Mouse (Mus musculus) left cerebral cortex, adult 6 months (tissue): ENCODE results near the gene Tatdn2. TPM values are rescaled to one million over a fixed set of nuclear protein-coding genes. Genes with fewer than 3 reads are reported as not detected.

Source experiments
- long read RNA-seq, 2 experiments: library from polyadenylated mRNA; unstranded; transcript quantifications; one replicate each; pipeline ENCODE4 v2.0.0; 2019 to 2020
- polyA plus RNA-seq: library from polyadenylated mRNA; unstranded; fragments of <200 nt; fragmentation: Nextera tagmentation; gene quantifications from 2 replicates; pipeline ENCODE4 v1.2.3, GENCODE M21; 2021

The Tatdn2 gene
- 1.1 and 1.4 TPM in 2 replicates for polyA plus RNA-seq
- long read RNA-seq, experiment 1, partial matches to known transcripts = 1 of 1 reads
- long read RNA-seq, experiment 1, other reads (novel, unspliced or antisense) = 0 of 1 reads
- long read RNA-seq, experiment 2 = 0 reads

DNA sequence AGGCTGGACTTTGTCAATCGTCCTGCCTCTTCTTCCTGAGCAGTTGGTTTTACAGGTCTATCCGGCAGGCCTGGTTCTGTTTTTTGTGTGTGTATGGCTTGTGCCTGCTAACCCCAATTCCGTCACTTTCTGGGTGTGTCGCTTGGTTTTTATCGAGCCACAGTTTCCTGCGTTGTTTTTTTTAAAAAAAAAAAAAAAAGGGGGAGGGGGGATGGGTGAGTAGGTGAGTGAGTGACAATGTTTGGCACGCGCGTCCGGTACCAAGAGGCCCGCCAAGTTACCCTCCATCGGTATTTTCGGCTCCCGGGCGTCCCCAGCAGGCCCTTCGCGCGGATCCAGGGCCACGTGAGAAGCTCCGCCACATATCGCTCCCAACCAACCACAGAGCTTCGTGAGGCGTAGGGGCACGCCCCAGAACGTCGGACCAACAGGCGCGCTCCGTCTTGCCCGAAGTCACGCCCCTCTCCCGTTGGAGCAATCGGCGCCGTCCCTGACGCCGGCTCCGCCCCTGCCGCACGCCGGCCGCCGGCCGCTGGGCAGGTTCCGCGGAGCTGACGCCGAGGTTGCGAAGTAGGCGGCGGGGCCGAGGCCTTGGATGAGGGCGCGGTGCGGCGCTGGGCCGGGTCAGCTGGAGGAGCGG is at the start of gene Tatdn2:
Gene Tatdn2 (plus strand): TSS at position 469 of the 640 bp plus-strand sequence.

DNA sequence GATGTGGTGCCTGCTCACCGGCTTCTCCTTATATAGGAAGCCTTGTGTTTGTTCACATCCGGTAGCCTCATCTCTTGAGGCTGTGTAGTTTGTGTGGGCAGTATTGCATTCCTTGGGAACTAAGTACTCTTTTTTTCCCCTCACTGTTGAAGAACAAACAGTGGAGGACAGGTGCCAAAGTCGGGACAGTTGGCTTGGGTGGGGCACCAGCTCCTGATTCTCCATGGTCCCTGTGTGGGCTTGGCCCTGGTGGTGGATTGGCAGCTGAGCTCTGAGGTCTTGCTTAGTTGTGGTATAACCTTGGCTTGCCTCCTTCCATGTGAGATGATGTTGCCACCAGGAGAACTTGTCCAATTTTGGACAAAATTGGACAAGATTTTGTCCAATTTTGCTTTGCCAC is 23.0 kb downstream of the Tatdn2 start, which contains the start of gene Ghrl:
Gene Ghrl (minus strand): TSS at position 3 of the 400 bp plus-strand sequence.

DNA sequence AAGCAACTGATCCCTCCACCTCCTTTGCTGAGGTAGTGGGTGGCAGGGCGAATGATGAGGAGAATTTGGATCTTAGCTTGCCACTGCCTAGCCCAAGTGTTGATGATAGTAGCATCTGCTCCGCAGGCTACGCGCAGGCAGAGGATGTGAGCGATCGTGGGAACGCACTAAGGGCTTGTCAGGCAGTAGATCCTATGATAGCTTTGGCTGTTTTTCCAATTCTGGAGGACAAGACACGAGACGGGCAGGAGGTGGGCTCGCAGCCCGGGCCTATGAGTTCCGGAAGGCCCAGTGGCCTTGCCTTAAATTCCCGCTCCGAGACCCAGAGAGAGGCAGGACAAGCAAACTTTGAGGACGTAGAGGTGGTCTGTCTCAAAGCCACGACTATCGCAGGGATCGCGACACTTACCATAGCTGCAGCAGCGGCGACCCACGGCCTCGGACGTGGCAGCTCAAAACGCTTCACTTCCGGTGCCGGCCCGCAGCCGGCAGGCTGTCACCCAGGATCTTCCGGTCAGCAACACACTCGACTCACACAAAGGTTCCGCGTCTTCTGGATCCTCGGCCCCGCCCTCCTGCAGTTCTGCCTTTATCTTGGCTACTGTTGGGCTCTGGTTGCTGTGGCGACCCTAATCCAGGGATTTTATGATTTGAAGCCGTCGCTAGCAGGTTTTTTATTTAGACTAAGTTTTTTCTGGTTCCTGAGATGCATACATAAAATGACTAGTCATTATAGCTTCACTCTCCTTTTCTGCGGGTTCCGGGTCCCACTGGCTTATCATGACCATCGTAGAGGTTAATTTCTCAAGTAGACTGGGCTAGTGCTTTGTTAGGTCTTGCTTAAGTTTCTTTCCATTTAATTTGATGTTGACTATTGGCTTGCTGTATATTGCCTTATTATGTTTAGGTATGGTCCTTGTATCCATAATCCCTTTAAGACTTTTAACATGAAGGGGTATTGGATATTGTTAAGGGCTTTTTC is 43.7 kb downstream of the Tatdn2 start, which contains the start of gene Sec13:
Gene Sec13 (minus strand): TSS at position 508 of the 982 bp plus-strand sequence.

Other genes with a start within 250 kb of the Tatdn2 start
- gene Il17re, start 238.6 kb upstream of the Tatdn2 start, polyA plus RNA-seq = 0.17 and 0.43 TPM in 2 replicates
- gene Il17rc, start 225.6 kb upstream of the Tatdn2 start, polyA plus RNA-seq = 5.2 and 6.6 TPM in 2 replicates
- 78.3 and 85.0 TPM in 2 replicates for gene Creld1, start 213.8 kb upstream of the Tatdn2 start, polyA plus RNA-seq
- 18.0 and 26.8 TPM in 2 replicates for gene Prrt3, start 195.1 kb upstream of the Tatdn2 start, polyA plus RNA-seq
- 84.7 and 101 TPM in 2 replicates for gene Emc3, start 165.4 kb upstream of the Tatdn2 start, polyA plus RNA-seq
- gene Fancd2, start 165.4 kb upstream of the Tatdn2 start, polyA plus RNA-seq = 3.6 and 4.7 TPM in 2 replicates
- gene Fancd2os, start 96.3 kb upstream of the Tatdn2 start, polyA plus RNA-seq = 0.27 and 0.33 TPM in 2 replicates
- 287 and 297 TPM in 2 replicates for gene Brk1, start 92.3 kb upstream of the Tatdn2 start, polyA plus RNA-seq
- gene Vhl, start 73.1 kb upstream of the Tatdn2 start, polyA plus RNA-seq = 37.1 and 39.1 TPM in 2 replicates
- gene Irak2, start 58.6 kb upstream of the Tatdn2 start, polyA plus RNA-seq = 8.5 and 16.6 TPM in 2 replicates
- not detected in 2 replicates for gene Ghrl, start 22.8 kb downstream of the Tatdn2 start, polyA plus RNA-seq
- gene Sec13, start 43.7 kb downstream of the Tatdn2 start, polyA plus RNA-seq = 118 and 151 TPM in 2 replicates